Mouse (Mus musculus) MEL (cell line): ENCODE results near the gene Dusp27. TPM values are rescaled to one million over a fixed set of nuclear protein-coding genes. Genes with fewer than 3 reads are reported as not detected.
A peak's percentile ranks its signal among the peaks of the same experiment; 100 is the strongest.

ENCODE experiments used
- DNase-seq: peaks from one replicate; pipeline ENCODE4 v3.0.0; 2011; ENCODE audit warnings: low read depth, low spot score
- H3K27ac ChIP-seq: 2 replicates; pipeline ENCODE4 v1.5.1; 2012; ENCODE audit warnings: low read depth, mild to moderate bottlenecking, control low read depth, low read length, moderate library complexity; ENCODE audit not compliant: control insufficient read depth
- H3K27me3 ChIP-seq, 2 experiments: fragments of 150-350 bp in 1 of 2; sonication (generic) in 1 of 2; 2 replicates each; pipeline ENCODE4 v1.6.1; 2012; ENCODE audit warnings: low read length in 2 of 2, mild to moderate bottlenecking in 2 of 2, improper control_type of control experiment in 1 of 2, moderate library complexity in 1 of 2; ENCODE audit not compliant: insufficient read depth in 2 of 2, control insufficient read depth in 1 of 2
- H3K36me3 ChIP-seq, 2 experiments: 2 replicates each; pipeline ENCODE4 v1.6.1; 2012 to 2014; ENCODE audit warnings: low read length in 2 of 2, improper control_type of control experiment in 1 of 2, inconsistent platforms in 1 of 2, mild to moderate bottlenecking in 1 of 2; ENCODE audit not compliant: insufficient read depth in 2 of 2, control insufficient read depth in 1 of 2
- H3K4me1 ChIP-seq, 2 experiments: fragments of 150-350 bp in 1 of 2; sonication (generic) in 1 of 2; 2 replicates each; pipeline ENCODE4 v1.6.1; 2012; ENCODE audit warnings: low read length in 2 of 2, improper control_type of control experiment in 1 of 2, mild to moderate bottlenecking in 1 of 2; ENCODE audit not compliant: insufficient read depth in 2 of 2, control insufficient read depth in 1 of 2
- H3K4me3 ChIP-seq, 2 experiments: fragments of 150-350 bp in 1 of 2; sonication (generic) in 1 of 2; 2 replicates each; pipeline ENCODE4 v1.5.1; 2012; ENCODE audit warnings: low read depth in 2 of 2, low read length in 2 of 2, mild to moderate bottlenecking in 2 of 2, moderate library complexity in 2 of 2, control low read depth in 1 of 2, improper control_type of control experiment in 1 of 2; ENCODE audit not compliant: control insufficient read depth in 1 of 2, insufficient read depth in 1 of 2
- H3K79me2 ChIP-seq: 2 replicates; pipeline ENCODE4 v1.6.1; 2012; ENCODE audit warnings: mild to moderate bottlenecking, low read length, moderate library complexity; ENCODE audit not compliant: control insufficient read depth, poor library complexity, insufficient read depth
- H3K9ac ChIP-seq: 2 replicates; pipeline ENCODE4 v1.6.1; 2012; ENCODE audit warnings: low read depth, mild to moderate bottlenecking, control low read depth, low read length, moderate library complexity; ENCODE audit not compliant: control insufficient read depth, poor library complexity, severe bottlenecking
- H3K9me3 ChIP-seq: fragments of 150-350 bp; sonication (generic); replicated peaks from 2 replicates; pipeline ENCODE4 v1.6.1; 2012; ENCODE audit warnings: mild to moderate bottlenecking, low read length, improper control_type of control experiment, moderate library complexity; ENCODE audit not compliant: insufficient read depth
- BHLHE40 ChIP-seq: IDR thresholded peaks from 2 replicates; pipeline ENCODE4 v1.6.1; 2012; ENCODE audit warnings: low read depth, mild to moderate bottlenecking, inconsistent platforms, low read length, improper control_type of control experiment, borderline replicate concordance
- CHD1 ChIP-seq: IDR thresholded peaks from 2 replicates; pipeline ENCODE4 v1.6.1; 2012; ENCODE audit warnings: low read depth, mild to moderate bottlenecking, inconsistent platforms, low read length, improper control_type of control experiment
- CHD2 ChIP-seq: IDR thresholded peaks from 2 replicates; pipeline ENCODE4 v1.6.1; 2011; ENCODE audit warnings: low read length, improper control_type of control experiment
- EP300 ChIP-seq, 2 experiments: IDR thresholded peaks; 2 replicates each; pipeline ENCODE4 v1.6.1; 2011; ENCODE audit warnings: improper control_type of control experiment in 2 of 2, low read length in 2 of 2, low read depth in 1 of 2, mild to moderate bottlenecking in 1 of 2
- GATA1 ChIP-seq: IDR thresholded peaks from 2 replicates; pipeline ENCODE4 v1.6.1; 2011; ENCODE audit warnings: low read depth, low read length, improper control_type of control experiment
- HCFC1 ChIP-seq: IDR thresholded peaks from 2 replicates; pipeline ENCODE4 v1.6.1; 2012; ENCODE audit warnings: low read depth, mild to moderate bottlenecking, inconsistent platforms, low read length, improper control_type of control experiment, moderate library complexity
- KAT2A ChIP-seq: conservative IDR thresholded peaks from 2 replicates; pipeline ENCODE4 v1.6.1; 2012; ENCODE audit warnings: low read depth, low read length, improper control_type of control experiment, inconsistent platforms
- MAFK ChIP-seq: IDR thresholded peaks from 2 replicates; pipeline ENCODE4 v1.6.1; 2011; ENCODE audit warnings: low read depth, mild to moderate bottlenecking, low read length, improper control_type of control experiment, borderline replicate concordance
- MAX ChIP-seq: IDR thresholded peaks from 2 replicates; pipeline ENCODE4 v1.6.1; 2011; ENCODE audit warnings: low read length, improper control_type of control experiment
- MYB ChIP-seq: IDR thresholded peaks from 2 replicates; pipeline ENCODE4 v1.6.1; 2011; ENCODE audit warnings: mild to moderate bottlenecking, low read depth, low read length, improper control_type of control experiment
- MYC ChIP-seq: IDR thresholded peaks from 2 replicates; pipeline ENCODE4 v1.6.1; 2011; ENCODE audit warnings: low read depth, mild to moderate bottlenecking, low read length, improper control_type of control experiment, moderate library complexity
- NRF1 ChIP-seq: IDR thresholded peaks from 2 replicates; pipeline ENCODE4 v1.6.1; 2014; ENCODE audit warnings: low read depth, mild to moderate bottlenecking, inconsistent platforms, low read length, improper control_type of control experiment, moderate library complexity; ENCODE audit not compliant: poor library complexity, insufficient read depth, severe bottlenecking
- POLR2A ChIP-seq, 2 experiments: IDR thresholded peaks; 2 replicates each; pipeline ENCODE4 v1.6.1; 2011 to 2012; ENCODE audit warnings: low read length in 2 of 2, mild to moderate bottlenecking in 2 of 2, control low read depth in 1 of 2, improper control_type of control experiment in 1 of 2, low read depth in 1 of 2, moderate library complexity in 1 of 2; ENCODE audit not compliant: control insufficient read depth in 1 of 2, insufficient read depth in 1 of 2, poor library complexity in 1 of 2
- POLR2AphosphoS5 ChIP-seq: IDR thresholded peaks from 2 replicates; pipeline ENCODE4 v1.6.1; 2012; ENCODE audit warnings: low read depth, borderline replicate concordance, mild to moderate bottlenecking, inconsistent platforms, low read length, moderate library complexity, mixed read lengths
- RAD21 ChIP-seq: IDR thresholded peaks from 2 replicates; pipeline ENCODE4 v1.6.1; 2011; ENCODE audit warnings: mild to moderate bottlenecking, low read depth, low read length, improper control_type of control experiment
- RCOR1 ChIP-seq: IDR thresholded peaks from 2 replicates; pipeline ENCODE4 v1.6.1; 2012; ENCODE audit warnings: low read depth, mild to moderate bottlenecking, inconsistent platforms, low read length, improper control_type of control experiment
- SIN3A ChIP-seq: IDR thresholded peaks from 2 replicates; pipeline ENCODE4 v1.6.1; 2012; ENCODE audit warnings: low read length, improper control_type of control experiment, inconsistent platforms
- SMC3 ChIP-seq: IDR thresholded peaks from 2 replicates; pipeline ENCODE4 v1.6.1; 2011; ENCODE audit warnings: low read depth, low read length, improper control_type of control experiment
- TBP ChIP-seq: IDR thresholded peaks from 2 replicates; pipeline ENCODE4 v1.8.0; 2011; ENCODE audit warnings: low read depth, low read length, improper control_type of control experiment
- TCF12 ChIP-seq: IDR thresholded peaks from 2 replicates; pipeline ENCODE4 v1.6.1; 2014; ENCODE audit warnings: low read depth, mild to moderate bottlenecking, inconsistent platforms, low read length, improper control_type of control experiment, moderate library complexity
- UBTF ChIP-seq: IDR thresholded peaks from 2 replicates; pipeline ENCODE4 v1.6.1; 2012; ENCODE audit warnings: low read depth, mild to moderate bottlenecking, inconsistent platforms, low read length, improper control_type of control experiment, moderate library complexity, borderline replicate concordance; ENCODE audit not compliant: insufficient read depth
- USF1 ChIP-seq: IDR thresholded peaks from 2 replicates; pipeline ENCODE4 v1.6.1; 2014; ENCODE audit warnings: low read depth, mild to moderate bottlenecking, inconsistent platforms, low read length, improper control_type of control experiment, moderate library complexity
- ZKSCAN1 ChIP-seq: IDR thresholded peaks from 2 replicates; pipeline ENCODE4 v1.6.1; 2012; ENCODE audit warnings: low read depth, mild to moderate bottlenecking, inconsistent platforms, low read length, improper control_type of control experiment, moderate library complexity
- ZMIZ1 ChIP-seq: IDR thresholded peaks from 2 replicates; pipeline ENCODE4 v1.6.1; 2012; ENCODE audit warnings: low read depth, mild to moderate bottlenecking, inconsistent platforms, low read length, improper control_type of control experiment, moderate library complexity
- ZNF384 ChIP-seq: IDR thresholded peaks from 2 replicates; pipeline ENCODE4 v1.6.1; 2012; ENCODE audit warnings: low read depth, mild to moderate bottlenecking, inconsistent platforms, low read length, improper control_type of control experiment
- polyA plus RNA-seq, 2 experiments: library from polyadenylated mRNA; stranded (reverse) in 1 of 2; unstranded in 1 of 2; fragments of >175 nt in 1 of 2; fragments of >200 nt in 1 of 2; gene quantifications; 2 replicates each; pipeline versions ENCODE4 v1.2.1 to v1.2.4; 2012; ENCODE audit warnings: low replicate concordance in 2 of 2, low read depth in 1 of 2; ENCODE audit not compliant: insufficient read length in 2 of 2, insufficient read depth in 1 of 2, missing spikeins in 1 of 2
- total RNA-seq: library from RNA; depleted of rRNA; stranded (reverse); fragments of 300-350 nt; gene quantifications from 2 replicates; pipeline ENCODE4 v1.2.3, GENCODE M21; 2012

Gene Dusp27
- total and polyA plus RNA-seq, 3 experiments = not detected

DNA sequence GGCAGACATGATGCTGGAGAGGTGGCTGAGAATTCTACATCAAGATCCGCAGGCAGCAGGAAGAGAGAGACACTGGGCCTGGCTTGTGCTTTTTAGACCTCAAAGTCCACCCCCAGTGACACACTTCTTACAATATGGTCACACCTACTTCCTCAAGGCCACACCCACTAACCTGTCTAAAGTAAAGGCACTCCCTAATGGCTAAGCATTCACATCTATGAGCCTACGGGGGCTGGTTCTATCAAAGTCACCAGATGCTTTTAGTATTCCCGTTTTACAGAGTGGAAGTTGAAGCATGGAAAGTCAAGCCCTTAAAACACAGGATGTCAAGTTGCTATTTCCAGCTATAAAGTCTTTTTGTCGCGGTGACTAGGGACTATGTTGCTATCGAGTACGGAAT lies 40.3 kb upstream of the Dusp27 start:
- H3K4me1 ChIP-seq = no peaks in the 10 kb centered on the region
- DNase-seq = no peak
- H3K27ac ChIP-seq = no peak overlapping the region
- no peak overlapping the region for H3K4me3 ChIP-seq
- no peak for TF ChIP-seq ZKSCAN1
- TF ChIP-seq ZNF384 = no peak
- TF ChIP-seq MYB = no peak
- no peak for TF ChIP-seq POLR2AphosphoS5
- TF ChIP-seq SMC3 = no peak
- no peak for TF ChIP-seq USF1
- no peak for TF ChIP-seq NRF1
- no peak for TF ChIP-seq UBTF
- no peak for TF ChIP-seq GATA1
- TF ChIP-seq CHD1 = no peak
- TF ChIP-seq ZMIZ1 = no peak
- no peak for TF ChIP-seq KAT2A
- no peaks in the 10 kb centered on the region; a peak in 1 of 4 replicates for H3K27me3 ChIP-seq
- no peak overlapping the region for H3K9ac ChIP-seq
- no peaks in the 10 kb centered on the region for H3K36me3 ChIP-seq
- H3K9me3 ChIP-seq = no peaks in the 10 kb centered on the region
- H3K79me2 ChIP-seq = no peaks in the 10 kb centered on the region

DNA sequence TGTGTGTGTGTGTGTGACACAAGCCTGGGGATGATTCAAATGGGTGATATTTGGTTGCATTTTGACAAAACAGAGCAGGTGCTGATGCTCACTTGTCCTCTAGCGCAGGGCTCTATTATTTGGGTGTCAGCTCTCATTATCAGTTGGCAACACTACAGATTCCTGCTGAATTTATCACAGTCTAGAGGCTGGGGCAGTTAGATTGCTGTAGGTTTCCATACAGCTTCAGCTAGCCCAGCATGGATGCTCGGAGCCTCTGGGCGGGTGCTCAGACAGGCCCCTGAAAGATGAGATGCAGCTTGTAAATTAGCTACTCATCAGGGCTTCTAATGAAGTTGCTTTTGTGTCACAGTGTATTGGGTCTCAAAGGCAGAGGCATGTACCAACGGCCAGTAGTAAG lies 39.7 kb upstream of the Dusp27 start:
- H3K4me3 ChIP-seq = no peak overlapping the region
- TF ChIP-seq GATA1 (peak; percentile 49; the same call in 1 of the 2 replicates), POLR2A (IDR thresholded peaks at IDR 0.05; ENCODE audit: control insufficient read depth in 1 of 2, insufficient read depth in 1 of 2, low read depth in 1 of 2, low read length in 2 of 2, poor library complexity in 1 of 2) (no peak), EP300 (IDR thresholded peaks at IDR 0.05; ENCODE audit: low read depth in 1 of 2, low read length in 2 of 2) (peak in 1 of 2 experiments; percentile 18; a peak in 1 of 4 replicates), HCFC1 (no peak), MYC (no peak), TBP (no peak), CHD1 (no peak), SIN3A (no peak), RAD21 (no peak), CHD2 (no peak), MAFK (no peak), ZMIZ1 (no peak), POLR2AphosphoS5 (no peak), SMC3 (no peak), RCOR1 (no peak), BHLHE40 (no peak), MAX (no peak), TCF12 (peak; percentile 19; the same call in 1 of the 2 replicates)
- TF ChIP-seq, all 39 proteins: peak for 3
- no peaks in the 10 kb centered on the region; a peak in 1 of 4 replicates for H3K27me3 ChIP-seq
- no peaks in the 10 kb centered on the region for H3K4me1 ChIP-seq
- no peaks in the 10 kb centered on the region for H3K36me3 ChIP-seq
- H3K27ac ChIP-seq = no peak overlapping the region
- no peaks in the 10 kb centered on the region for H3K9me3 ChIP-seq
- no peak overlapping the region for H3K9ac ChIP-seq
- H3K79me2 ChIP-seq = no peaks in the 10 kb centered on the region
- no peak for DNase-seq
